Mouse (Mus musculus): ENCODE results near the gene Nck2. TPM values are rescaled to one million over a fixed set of nuclear protein-coding genes. Genes with fewer than 3 reads are reported as not detected.

The Nck2 gene
- polyA plus RNA-seq, 1 experiment from 2014 or later, result 47.0 TPM

GRCm38 (mm10) chr1:43439261-43439660 is 5.1 kb upstream of the Nck2 start:
- 93% methylated on average over 1 of the region's 1 CpGs for WGBS
- no peak overlapping the region for H3K27ac ChIP-seq
- H3K4me3 ChIP-seq, result no peak overlapping the region
- H3K27me3 ChIP-seq, result no peaks in the 10 kb centered on the region
- no peak overlapping the region for H3K4me2 ChIP-seq
- ATAC-seq (ENCODE audit: insufficient number of reproducible peaks, insufficient read depth, low FRiP score, low TSS enrichment, low read depth), result no peak
- H3K9me3 ChIP-seq, result no peaks in the 10 kb centered on the region
- H3K4me1 ChIP-seq, result peaks cover 3% of the 10 kb centered on the region; the same call in 1 of the 2 replicates
- H3K36me3 ChIP-seq, result no peaks in the 10 kb centered on the region
- no peak overlapping the region for H3K9ac ChIP-seq

DNA sequence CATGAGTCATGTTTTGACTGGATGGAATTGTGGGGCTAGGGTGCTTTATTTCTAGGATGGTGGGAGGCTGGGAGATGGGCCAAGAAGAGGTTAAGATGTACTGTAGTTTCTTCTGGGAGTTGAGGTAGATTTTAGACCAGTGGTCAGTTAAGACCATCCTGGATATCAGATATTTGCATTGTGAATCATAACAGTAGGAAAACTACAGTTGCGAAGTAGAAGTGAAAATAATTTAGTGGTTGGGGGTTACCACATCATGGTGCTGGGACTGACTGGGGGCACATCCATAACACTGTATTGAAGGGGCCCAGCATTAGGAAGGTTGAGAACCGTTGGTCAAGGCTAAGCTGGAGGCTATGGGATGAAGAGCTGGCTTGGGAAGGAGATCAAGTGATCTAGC is 1.8 kb upstream of the Nck2 start:
- H3K9me3 ChIP-seq, result no peaks in the 10 kb centered on the region
- no peak for ATAC-seq (ENCODE audit: insufficient number of reproducible peaks, insufficient read depth, low FRiP score, low TSS enrichment, low read depth)
- whole genome bisulfite sequencing, result 85% methylated on average over 2 of the region's 2 CpGs
- H3K4me2 ChIP-seq, result no peak overlapping the region
- peaks cover 20% of the 10 kb centered on the region for H3K4me1 ChIP-seq
- H3K4me3 ChIP-seq, result no peak overlapping the region
- no peak overlapping the region for H3K27ac ChIP-seq
- H3K27me3 ChIP-seq, result no peaks in the 10 kb centered on the region
- H3K36me3 ChIP-seq, result no peaks in the 10 kb centered on the region
- no peak overlapping the region for H3K9ac ChIP-seq

- Histone ChIP-seq H3K36me3 (no peaks in the 10 kb centered on the region), H3K27me3 (no peaks in the 10 kb centered on the region), H3K9ac (peak overlapping the region; percentile 97), H3K4me2 (peak overlapping the region; percentile 78), H3K27ac (peak overlapping the region; percentile 94), H3K4me3 (peak overlapping the region; percentile 90), H3K9me3 (no peaks in the 10 kb centered on the region), H3K4me1 (peaks cover 37% of the 10 kb centered on the region)
- peak; percentile 94 for ATAC-seq (ENCODE audit: insufficient number of reproducible peaks, insufficient read depth, low FRiP score, low TSS enrichment, low read depth)
- WGBS, result under 1% methylated on average over 46 of the region's 86 CpGs
These were observed 1.1 kb downstream of the Nck2 start for GRCm38 (mm10) chr1:43445170-43446088.

DNA sequence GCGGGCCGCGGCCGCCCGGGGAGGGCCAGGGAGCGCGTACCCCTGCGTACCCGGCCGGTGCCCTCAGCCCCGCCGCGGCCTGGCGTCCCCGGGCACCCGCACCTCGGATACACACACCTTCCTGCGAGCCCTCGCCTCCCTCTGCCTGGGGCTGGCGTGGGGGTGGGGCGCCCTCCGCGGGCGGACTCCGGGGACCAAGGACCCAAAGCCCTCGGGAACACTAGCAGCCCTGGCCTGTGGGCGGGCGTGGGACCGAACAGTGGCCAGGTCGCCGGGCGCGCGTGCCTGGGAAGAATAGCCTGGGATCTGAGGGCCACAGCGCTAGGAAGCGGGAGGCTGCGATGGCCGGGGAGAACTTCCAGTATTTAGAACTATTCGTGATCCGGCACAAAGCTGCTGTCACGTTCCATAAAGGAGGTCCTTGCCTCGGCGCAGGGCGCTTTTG is 1.7 kb downstream of the Nck2 start:
- Histone ChIP-seq H3K36me3 (no peaks in the 10 kb centered on the region), H3K4me1 (peaks cover 43% of the 10 kb centered on the region), H3K27ac (peak overlapping the region; percentile 94), H3K9me3 (no peaks in the 10 kb centered on the region), H3K4me2 (peak overlapping the region; percentile 78), H3K9ac (peak overlapping the region; percentile 97), H3K27me3 (no peaks in the 10 kb centered on the region), H3K4me3 (peak overlapping the region; percentile 90)
- 0% methylated on average over 44 of the region's 44 CpGs for WGBS
- no peak for ATAC-seq (ENCODE audit: insufficient number of reproducible peaks, insufficient read depth, low FRiP score, low TSS enrichment, low read depth)

DNA sequence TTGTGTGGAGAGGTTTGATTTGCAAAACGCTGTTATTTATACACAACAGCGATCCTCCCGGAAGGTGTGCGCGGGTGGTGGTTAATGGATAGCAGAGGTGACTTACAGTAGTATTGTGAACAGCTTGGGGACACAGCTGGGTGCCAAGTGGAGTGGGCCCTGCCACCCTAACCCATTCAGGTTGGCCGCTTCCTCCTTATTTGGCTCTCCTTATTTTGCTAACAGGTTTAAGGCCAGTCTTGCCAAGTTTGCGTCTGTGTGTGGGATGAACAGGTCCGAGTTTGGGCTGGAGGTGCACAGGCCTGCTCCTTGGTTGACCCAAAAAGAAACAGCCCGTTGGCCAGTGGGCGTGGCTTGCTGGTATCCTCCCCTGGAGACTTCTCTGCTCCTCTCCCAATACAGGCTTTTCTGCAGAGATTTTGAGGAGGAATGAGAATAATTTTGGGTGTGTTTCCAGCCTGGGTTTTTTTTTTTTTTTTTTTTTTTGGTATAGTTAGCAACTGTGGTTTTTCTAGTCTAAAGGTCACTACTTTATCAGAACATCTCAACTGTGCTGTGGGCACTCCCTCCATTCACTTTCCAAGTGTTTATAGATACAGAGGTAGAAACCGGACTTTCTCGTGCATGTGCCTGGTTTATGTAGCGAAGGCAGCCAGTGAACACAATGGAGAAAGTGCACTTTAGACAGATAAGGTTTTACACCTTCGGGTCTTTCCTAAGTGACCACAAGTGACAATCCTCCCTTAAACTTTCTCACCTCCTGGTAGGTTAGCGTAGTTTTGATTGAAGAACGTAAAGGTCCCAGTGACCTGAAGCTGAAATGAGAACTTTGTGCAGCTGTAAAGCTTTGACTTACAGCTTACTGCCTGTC is 2.6 kb downstream of the Nck2 start:
- Histone ChIP-seq H3K27me3 (no peaks in the 10 kb centered on the region), H3K4me2 (peak overlapping the region; percentile 78), H3K36me3 (no peaks in the 10 kb centered on the region), H3K9me3 (no peaks in the 10 kb centered on the region), H3K4me1 (peaks cover 48% of the 10 kb centered on the region), H3K9ac (peak overlapping the region; percentile 97), H3K27ac (peak overlapping the region; percentile 94; the same call in 1 of the 2 replicates), H3K4me3 (peak overlapping the region; percentile 90)
- WGBS, result 12% methylated on average over 16 of the region's 16 CpGs
- no peak for ATAC-seq (ENCODE audit: insufficient number of reproducible peaks, insufficient read depth, low FRiP score, low TSS enrichment, low read depth)

DNA sequence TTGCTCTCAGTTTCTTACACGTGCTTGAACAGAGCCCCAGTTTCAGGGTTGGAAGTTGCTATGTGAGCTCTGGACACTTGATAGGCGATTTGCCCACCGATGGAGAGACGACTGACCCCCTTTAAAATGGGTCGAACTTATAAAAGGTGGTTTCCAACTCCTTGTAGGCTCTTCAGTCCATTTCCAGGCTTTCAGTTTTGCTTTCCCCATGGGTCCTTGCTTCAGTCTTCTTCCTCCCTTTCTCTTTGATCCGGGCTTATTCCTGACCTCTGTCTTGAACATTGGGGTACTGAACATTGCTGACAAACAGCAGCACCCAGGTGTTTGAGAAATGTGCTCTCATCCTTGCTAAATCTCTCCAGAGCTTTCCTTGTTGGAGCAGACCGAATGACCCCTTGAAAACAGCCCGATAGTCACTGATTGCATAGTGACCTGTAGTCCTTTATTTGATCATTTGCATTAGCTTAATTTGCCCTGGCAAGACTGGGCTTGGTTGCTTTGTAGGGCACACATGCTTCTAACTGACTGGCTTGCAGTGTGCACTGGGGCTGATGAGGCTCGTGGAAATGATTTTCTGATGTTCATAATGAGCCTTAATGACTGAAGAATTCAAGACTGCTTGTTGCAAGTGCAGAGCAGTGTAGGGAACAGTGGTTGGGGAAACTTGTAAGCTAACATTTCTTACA is 3.4 kb downstream of the Nck2 start:
- peak overlapping the region; percentile 90 for H3K4me3 ChIP-seq
- no peak overlapping the region for H3K27ac ChIP-seq
- H3K4me1 ChIP-seq, result peaks cover 53% of the 10 kb centered on the region
- H3K4me2 ChIP-seq, result peak overlapping the region; percentile 78
- no peaks in the 10 kb centered on the region for H3K36me3 ChIP-seq
- ATAC-seq (ENCODE audit: insufficient number of reproducible peaks, insufficient read depth, low FRiP score, low TSS enrichment, low read depth), result no peak
- WGBS, result 25% methylated on average over 9 of the region's 9 CpGs
- H3K9ac ChIP-seq, result peak overlapping the region; percentile 97
- no peaks in the 10 kb centered on the region for H3K9me3 ChIP-seq
- no peaks in the 10 kb centered on the region for H3K27me3 ChIP-seq

DNA sequence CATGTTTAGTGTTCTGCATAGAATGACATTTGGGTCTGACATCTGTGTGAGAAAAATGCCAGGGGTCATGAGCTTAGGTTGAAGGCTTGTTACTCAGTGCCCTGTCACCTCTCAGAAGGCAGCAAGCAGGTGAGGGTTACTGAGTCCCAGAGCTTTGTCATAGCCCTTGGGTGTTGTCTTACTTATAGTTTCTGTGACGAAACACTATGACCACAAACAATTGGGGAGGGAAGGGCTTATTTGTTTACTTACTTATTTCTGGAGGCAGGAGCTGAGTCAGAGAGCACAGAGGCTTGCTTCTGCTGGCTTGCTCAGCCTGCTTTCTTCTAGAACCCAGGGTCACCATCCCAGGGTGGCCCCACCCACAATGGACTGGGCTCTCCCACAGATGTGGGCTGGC is 6.4 kb downstream of the Nck2 start:
- Histone ChIP-seq H3K4me2 (no peak overlapping the region), H3K27ac (no peak overlapping the region), H3K9me3 (no peaks in the 10 kb centered on the region), H3K4me3 (no peak overlapping the region), H3K27me3 (no peaks in the 10 kb centered on the region), H3K9ac (no peak overlapping the region), H3K4me1 (peaks cover 65% of the 10 kb centered on the region), H3K36me3 (no peaks in the 10 kb centered on the region)
- WGBS, result 63% methylated on average over 1 of the region's 1 CpGs
- ATAC-seq (ENCODE audit: insufficient number of reproducible peaks, insufficient read depth, low FRiP score, low TSS enrichment, low read depth), result no peak

- WGBS, result 81% methylated on average over 3 of the region's 3 CpGs
- no peaks in the 10 kb centered on the region for H3K36me3 ChIP-seq
- peaks cover 61% of the 10 kb centered on the region for H3K4me1 ChIP-seq
- no peaks in the 10 kb centered on the region for H3K9me3 ChIP-seq
- no peak for ATAC-seq (ENCODE audit: insufficient number of reproducible peaks, insufficient read depth, low FRiP score, low TSS enrichment, low read depth)
- no peak overlapping the region for H3K4me3 ChIP-seq
- H3K27me3 ChIP-seq, result no peaks in the 10 kb centered on the region
- H3K27ac ChIP-seq, result no peak overlapping the region
- H3K9ac ChIP-seq, result no peak overlapping the region
- H3K4me2 ChIP-seq, result no peak overlapping the region
These were observed 9.3 kb downstream of the Nck2 start for GRCm38 (mm10) chr1:43453683-43454082.

DNA sequence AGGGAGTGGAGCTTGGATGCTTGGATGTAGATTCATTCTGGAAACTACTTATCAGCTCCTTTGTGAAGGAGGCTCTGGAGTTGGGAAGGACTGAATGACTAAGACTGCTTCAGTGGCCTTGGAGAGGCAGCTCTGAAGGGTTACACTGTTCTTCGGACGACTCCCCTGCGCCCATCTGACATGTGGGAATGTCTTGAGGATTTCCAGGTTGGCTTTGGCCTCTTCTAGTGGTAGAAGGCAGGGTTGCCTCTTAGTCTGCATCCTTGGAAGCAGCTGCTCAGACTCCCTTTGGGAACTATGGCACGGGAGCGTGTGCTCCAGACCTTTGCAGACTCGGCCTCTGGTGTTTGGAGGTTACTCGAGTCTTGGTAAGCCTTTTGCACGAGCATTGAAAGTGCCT is 10.4 kb downstream of the Nck2 start:
- ATAC-seq (ENCODE audit: insufficient number of reproducible peaks, insufficient read depth, low FRiP score, low TSS enrichment, low read depth), result no peak
- Histone ChIP-seq H3K27me3 (no peaks in the 10 kb centered on the region), H3K27ac (no peak overlapping the region), H3K9ac (no peak overlapping the region), H3K4me1 (peaks cover 55% of the 10 kb centered on the region), H3K9me3 (no peaks in the 10 kb centered on the region), H3K4me3 (no peak overlapping the region), H3K36me3 (no peaks in the 10 kb centered on the region), H3K4me2 (no peak overlapping the region)
- WGBS, result 85% methylated on average over 8 of the region's 8 CpGs

DNA sequence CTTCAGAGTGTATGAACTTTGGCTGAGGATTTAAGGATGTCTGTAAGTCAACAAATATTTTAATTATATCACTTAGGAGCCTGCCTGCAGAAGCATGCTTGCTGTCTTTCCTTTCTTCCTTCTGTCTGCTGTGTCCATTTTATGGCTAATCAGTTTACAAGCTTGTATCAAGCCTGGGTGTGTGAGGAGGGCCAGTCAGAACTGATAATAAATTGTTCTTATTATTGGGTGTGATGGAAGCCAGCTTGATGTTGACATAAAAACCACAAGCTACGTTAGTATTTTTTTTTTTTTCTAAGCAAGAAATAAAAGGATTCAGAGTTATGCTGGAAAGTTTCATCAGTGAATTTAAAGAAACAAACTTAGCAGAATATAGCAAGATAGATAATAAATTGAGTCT is 10.8 kb downstream of the Nck2 start:
- WGBS, result 57% methylated on average over 1 of the region's 1 CpGs
- peaks cover 55% of the 10 kb centered on the region for H3K4me1 ChIP-seq
- no peaks in the 10 kb centered on the region for H3K27me3 ChIP-seq
- ATAC-seq (ENCODE audit: insufficient number of reproducible peaks, insufficient read depth, low FRiP score, low TSS enrichment, low read depth), result no peak
- no peak overlapping the region for H3K4me2 ChIP-seq
- H3K9me3 ChIP-seq, result no peaks in the 10 kb centered on the region
- no peak overlapping the region for H3K27ac ChIP-seq
- no peaks in the 10 kb centered on the region for H3K36me3 ChIP-seq
- H3K9ac ChIP-seq, result no peak overlapping the region
- H3K4me3 ChIP-seq, result no peak overlapping the region

Data from embryonic facial prominence, embryonic 13.5 days (tissue).